Mouse (Mus musculus): ENCODE results near the gene Spz1.

DNA sequence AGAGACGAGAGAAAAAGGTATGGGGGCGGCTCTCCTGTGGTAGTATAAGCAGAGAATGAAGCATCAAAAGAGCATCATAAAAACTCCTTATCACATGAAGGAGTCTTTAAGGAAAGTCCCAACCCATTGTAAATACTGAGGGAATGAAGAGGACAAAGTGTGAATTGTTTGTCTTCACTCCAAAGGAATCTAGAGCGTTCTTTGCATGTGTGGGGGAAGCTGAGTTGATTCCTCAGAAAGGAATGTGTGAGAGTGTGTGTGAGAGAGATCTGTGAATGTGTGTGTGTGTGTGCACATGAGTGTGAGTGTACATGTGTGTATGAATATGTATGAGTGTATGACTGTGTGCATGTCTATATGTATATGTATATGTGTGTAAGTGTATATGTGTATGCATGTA lies 12.7 kb upstream of the Spz1 start:
- TF ChIP-seq CTCF (conservative IDR thresholded peaks at IDR 0.05; ENCODE audit: low read length) (no peak), POU5F1 (IDR thresholded peaks at IDR 0.05; ENCODE audit: borderline replicate concordance, low read length) (no peak), NANOG (IDR thresholded peaks at IDR 0.05; ENCODE audit: borderline replicate concordance, low read length) (no peak)
